Mouse (Mus musculus) Muller cell, postnatal 12 days (primary cell): ENCODE results near the gene Ahdc1.

Source experiments
- DNase-seq: peaks from one replicate; pipeline ENCODE4 v3.0.0-alpha.2; 2015; ENCODE audit errors: inconsistent ontology term

Gene Ahdc1

GRCm38 (mm10) chr4:133055163-133055951 lies 44.3 kb downstream of the Ahdc1 start:
- no peak for DNase-seq

DNA sequence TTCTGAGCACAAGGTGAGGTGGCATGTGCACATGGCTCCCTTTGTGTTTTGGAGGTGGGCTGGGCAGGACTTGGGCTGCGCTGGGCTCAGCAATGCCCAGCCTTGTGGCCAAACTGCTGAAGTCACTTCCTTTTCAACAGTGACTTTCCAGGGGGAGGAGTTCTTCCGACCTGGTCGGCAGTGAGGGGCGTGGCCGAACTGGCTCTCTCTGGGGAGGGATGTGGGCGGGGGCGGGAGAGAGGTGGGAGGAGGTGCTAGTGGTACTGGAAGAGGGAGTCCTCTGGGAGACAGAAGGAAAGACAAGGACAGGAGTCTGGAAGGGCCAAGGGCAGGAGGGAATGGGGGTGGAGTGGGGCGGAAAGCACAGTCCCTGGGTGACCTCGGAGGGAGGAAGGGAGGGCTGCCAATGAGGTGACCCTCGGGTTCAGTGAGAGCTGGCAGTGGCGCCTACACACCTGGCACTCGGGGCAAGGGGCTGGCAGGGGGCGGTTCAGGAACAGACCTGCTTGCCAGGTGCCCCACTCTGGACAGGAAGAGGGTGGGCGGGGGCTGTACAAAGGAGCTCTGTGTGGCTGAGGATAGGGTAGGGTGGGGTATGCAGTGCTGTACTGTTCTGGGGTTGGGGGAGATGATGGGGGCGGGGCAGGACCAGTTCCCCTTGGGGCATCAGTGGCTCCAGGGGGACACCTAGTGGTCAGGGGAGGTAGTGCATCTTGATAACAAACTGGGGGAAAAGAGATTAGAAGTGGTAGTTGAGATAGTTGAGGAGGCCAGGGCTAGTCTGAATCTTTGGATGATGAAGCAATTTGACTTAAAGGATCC lies 45.2 kb downstream of the Ahdc1 start:
- DNase-seq: peak; percentile 90

DNA sequence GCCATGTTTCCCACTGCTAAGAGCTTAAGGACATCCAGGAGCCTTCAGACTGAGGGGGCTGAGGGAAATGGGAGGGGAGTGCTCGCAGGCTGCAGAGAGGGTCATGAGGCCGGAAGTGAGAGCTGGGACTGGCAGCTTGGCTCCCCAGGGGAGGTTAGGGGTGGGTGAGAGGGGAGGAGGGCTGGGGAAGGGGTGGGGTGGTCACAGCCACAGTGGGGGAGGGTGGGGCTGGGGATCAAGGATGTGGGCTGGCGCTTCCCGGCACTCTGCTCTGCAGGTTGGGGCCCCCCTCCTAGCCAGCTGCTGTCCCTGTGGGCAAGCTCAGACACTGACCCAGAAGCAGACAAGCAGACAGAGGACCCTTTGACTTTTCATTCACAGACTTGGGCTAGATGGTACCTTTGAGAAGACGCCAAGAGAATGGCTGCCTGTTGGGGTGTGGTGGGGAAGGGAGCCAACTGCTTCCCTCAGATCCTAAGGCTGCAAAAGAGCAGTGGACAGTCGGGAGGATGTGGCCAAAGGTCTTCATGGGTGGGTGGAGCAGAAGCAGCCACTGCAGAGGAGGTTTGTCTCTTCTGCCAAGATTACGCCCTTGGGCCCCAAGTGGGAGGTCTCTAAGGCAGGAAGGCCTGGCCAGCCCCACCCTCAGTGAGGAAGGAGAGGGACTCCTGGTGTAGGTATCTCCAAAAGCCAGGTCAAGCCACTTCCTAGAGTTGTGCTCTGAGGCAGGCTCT lies 46.5 kb downstream of the Ahdc1 start:
- DNase-seq: peak; percentile 90

DNA sequence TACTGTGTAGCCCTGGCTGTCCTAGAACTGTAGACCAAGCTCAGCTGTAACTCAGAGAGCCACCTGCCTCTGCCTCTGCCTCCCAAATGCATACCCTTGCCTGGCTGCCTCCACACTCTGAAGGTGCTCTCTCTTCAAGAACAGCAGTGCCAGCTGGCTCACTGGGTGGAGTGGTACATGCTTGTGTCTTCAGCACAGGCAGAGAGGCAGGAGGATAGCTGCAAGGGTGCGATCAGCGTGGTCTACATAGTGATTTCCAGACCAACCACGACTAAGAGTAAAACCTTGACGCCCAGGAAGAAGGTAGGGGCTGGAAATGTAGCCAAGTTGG lies 47.0 kb downstream of the Ahdc1 start:
- DNase-seq: no peak

- DNase-seq: no peak
These were observed 47.7 kb downstream of the Ahdc1 start for GRCm38 (mm10) chr4:133058513-133059480.

DNA sequence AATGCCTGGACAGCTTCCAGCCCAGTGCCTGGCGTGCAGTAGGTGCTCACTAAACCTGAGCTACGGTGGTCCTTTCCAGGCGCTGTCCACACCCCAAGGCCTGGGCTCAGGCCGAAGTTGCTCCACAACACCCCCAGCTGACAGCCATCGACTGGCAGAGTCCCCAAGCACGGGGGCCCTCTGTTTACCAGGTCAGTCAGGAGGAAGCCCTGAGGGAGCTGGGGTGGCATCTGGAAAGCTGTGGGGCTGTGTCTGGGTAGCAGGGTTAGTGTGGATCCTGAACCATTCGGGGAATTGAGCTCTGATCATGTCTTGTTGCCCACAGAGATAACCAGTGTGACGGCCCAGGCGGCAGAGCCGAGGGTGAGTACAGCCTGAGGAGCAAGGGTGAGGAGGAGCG lies 49.6 kb downstream of the Ahdc1 start:
- DNase-seq: no peak

- DNase-seq: no peak
These were observed 50.7 kb downstream of the Ahdc1 start for GRCm38 (mm10) chr4:133061798-133062197.

DNA sequence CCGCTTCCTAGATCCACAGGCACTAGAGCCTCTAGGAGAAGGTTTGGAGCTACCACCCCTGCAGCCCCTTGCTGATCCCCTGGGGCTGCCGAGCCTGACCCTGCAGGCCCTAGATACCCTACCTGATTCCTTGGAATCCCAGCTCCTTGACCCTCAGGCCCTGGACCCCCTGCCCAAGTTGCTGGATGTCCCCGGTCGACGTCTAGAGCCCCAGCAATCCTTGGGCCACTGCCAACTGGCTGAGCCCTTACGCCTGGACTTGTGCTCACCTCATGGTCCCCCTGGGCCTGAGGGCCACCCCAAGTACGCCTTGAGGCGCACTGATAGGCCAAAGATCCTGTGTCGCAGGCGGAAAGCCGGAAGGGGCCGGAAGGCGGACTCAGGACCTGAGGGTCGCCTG lies 51.2 kb downstream of the Ahdc1 start:
- no peak for DNase-seq

GRCm38 (mm10) chr4:133063203-133063602 lies 52.1 kb downstream of the Ahdc1 start:
- DNase-seq: no peak

DNA sequence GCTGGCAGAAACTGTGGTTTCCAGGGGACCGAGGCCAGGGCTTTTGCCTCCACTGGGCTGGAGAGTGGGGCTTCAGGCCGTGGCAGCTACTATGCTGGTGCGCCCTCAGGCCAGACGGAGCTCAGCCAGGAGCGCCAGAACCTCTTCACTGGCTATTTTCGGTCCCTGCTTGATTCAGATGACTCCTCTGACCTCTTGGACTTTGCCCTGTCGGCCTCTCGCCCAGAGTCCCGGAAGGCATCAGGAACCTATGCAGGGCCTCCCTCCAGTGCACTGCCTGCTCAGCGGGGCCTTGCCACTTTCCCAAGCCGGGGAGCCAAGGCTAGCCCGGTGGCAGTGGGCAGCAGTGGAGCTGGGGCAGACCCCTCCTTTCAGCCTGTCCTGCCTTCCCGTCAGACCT lies 52.7 kb downstream of the Ahdc1 start:
- no peak for DNase-seq

GRCm38 (mm10) chr4:133064791-133065190 lies 53.7 kb downstream of the Ahdc1 start:
- DNase-seq: no peak

DNA sequence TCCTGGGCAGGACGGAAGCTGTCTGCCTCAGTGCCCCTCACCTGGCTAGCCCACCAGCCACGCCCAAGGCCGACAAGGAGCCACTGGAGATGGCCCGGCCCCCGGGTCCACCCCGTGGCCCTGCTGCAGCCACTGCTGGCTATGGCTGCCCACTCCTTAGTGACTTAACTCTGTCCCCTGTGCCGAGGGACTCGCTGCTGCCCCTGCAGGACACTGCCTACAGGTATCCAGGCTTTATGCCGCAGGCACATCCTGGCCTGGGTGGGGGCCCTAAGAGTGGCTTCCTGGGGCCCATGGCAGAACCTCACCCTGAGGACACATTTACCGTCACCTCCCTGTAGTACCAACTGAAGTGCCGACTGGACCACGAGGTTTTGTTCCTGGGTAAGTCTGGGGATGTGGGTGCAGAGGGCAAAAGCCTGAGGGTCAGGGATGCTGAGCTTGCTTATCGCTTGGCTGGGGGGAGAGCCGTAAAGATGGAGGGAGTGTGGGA lies 54.9 kb downstream of the Ahdc1 start:
- DNase-seq: no peak

DNA sequence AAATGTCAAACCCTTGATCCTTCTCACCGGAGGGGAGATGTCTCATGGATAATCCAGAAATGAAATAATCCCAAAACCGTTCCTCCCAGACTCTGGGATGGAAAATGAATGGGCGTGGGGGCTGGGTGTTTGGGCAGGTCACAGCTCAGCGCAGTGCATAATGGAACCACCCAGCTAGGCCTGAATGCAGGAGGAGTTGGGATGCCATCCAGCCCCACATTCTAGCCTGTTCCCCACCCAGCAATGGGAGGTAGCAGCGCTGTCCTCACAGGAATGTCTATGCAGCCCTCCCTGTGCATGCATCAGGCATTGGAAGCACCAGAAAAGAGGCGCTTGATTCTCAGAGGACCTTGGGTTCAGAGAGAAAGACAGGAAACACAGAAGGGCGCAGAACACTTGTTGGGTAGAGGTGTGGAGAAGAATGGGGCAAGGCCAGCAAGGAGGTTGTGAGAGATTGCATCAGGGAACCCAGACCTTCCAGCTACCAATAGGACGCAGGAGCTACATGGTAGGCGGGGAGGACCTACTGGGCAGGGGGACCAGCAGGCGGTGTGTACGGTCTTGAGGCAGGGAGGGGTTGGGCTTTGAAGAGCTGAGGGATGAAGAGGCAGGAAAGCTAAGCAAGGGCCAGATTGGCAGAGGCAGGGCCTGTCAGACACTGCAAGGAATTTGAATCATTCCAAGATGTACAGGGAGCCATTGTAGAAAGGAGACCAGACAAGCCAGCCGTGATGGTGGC lies 57.5 kb downstream of the Ahdc1 start:
- DNase-seq: peak; percentile 81

- no peak for DNase-seq
These were observed 59.3 kb downstream of the Ahdc1 start for GRCm38 (mm10) chr4:133070388-133070787.

- DNase-seq: peak; percentile 75
These were observed 59.8 kb downstream of the Ahdc1 start for GRCm38 (mm10) chr4:133070821-133071372.

GRCm38 (mm10) chr4:133073192-133073591 lies 62.1 kb downstream of the Ahdc1 start:
- DNase-seq: no peak

DNA sequence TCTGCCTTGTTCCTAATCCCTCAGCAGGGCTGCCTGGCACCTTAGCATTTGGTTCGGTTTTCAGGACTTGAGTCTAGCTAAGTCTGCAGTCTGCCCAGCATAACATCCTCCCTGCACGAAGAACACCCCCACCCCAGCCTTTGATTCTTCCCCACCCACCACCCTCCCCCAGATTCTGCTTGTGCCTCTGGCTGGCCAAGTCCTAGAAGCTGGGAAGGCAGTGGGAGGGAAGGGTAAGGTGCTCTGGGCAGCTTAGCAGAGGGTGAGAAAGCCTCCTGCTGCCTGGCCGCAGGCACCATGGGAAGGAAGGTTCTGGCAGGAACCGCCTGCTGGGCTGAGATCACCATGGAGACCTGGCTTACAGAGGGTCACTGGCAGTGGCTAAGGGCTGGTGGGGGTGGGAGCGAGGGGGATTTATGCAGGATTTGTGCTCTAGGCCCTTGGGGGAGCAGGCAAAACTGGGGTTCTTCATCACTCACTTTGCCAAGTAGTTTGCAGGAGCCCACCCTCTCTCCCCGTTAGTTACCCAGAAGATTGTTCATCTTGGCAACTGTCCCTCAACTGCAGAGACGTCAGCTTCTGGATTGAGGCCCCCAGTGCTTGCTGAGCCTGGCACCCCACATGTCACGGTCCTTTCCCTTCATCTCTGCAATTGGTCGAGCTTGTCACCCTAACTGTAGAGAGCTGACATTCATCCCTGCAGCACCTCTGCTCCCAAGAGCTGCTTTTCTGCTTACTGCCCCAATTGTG lies 63.2 kb downstream of the Ahdc1 start:
- no peak for DNase-seq

DNA sequence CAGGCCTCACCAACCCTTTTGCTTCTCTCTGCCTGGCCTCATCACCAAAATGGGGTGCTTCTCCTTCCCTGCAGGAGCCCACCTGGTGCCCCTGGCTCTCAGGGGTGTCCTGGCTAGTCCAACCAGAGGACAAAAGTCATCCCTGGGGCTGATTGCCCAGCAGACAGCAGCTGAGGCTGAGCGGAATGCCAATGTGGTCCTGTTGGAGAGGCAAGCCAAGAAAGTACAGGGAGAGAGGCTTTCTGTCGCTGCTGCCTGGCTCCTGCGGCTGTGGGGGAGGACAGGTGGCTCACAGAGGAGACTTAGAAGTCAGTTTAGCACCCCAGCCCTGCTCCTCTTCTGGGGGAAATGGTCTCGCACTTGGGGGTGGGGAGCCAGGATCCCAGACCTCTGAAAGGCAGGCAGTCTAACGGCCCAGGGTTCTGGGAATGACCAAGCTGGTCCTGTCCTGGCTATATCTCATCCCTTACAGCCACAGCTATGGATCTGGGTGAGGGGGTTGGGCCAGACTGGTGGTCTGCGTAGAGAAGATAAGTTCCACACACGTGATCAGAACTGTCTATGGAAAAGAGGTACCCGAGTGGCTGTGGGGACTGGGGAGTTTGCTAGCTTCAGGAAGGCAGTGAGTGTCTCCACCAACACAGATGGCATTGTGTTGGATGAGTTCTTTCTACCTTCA lies 64.0 kb downstream of the Ahdc1 start:
- no peak for DNase-seq

- no peak for DNase-seq
These were observed 67.9 kb downstream of the Ahdc1 start for GRCm38 (mm10) chr4:133078947-133079346.
